20 mouse cellular contexts compared by ENCODE assay signal in the genomic region with DNA sequence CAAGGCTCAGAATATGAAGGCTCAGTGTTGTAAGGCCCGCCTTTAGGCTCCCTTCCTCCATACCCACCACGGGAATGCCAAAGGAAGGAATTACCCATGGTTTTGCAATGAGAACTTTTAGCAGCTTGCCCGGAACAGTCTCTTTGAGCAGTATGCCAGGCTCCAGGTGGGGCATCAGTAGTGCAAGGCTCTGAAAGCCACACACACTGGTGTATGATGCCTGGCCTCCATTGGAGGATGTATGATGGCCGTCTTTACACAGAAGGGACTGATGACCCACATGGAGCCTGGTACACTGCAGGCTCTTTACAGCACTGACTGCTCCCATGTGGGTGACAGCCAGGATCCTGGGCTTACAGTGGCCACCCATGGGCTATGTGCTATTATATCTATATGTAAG. TPM values are rescaled to one million over a fixed set of nuclear protein-coding genes. Genes with fewer than 3 reads are reported as not detected.
DNase-seq lines count a peak whose midpoint lies in the region; TF ChIP-seq lines count a peak whose summit lies in the region.
"Had no signal": no experiment of that assay in that cellular context is flagged by ENCODE, and none has a peak within 500 bp of the region (broad histone marks: within the 10 kb centered on the region; RNA-seq: fewer than 3 reads in every experiment).

No protein-coding gene starts in this region.

- TF ChIP-seq POLR2A in cerebellum, adult 2 months (IDR thresholded peaks at IDR 0.05; ENCODE audit: borderline replicate concordance, insufficient read depth, low read length), result no peak

- no peak for TF ChIP-seq CTCF in cerebellum, adult 2 months (IDR thresholded peaks at IDR 0.05; ENCODE audit: borderline replicate concordance, insufficient read depth, low read depth, low read length)

- peaks cover 55% of the 10 kb centered on the region for H3K4me1 ChIP-seq in cerebellum, adult 2 months (ENCODE audit: control insufficient read depth, insufficient read depth, low read length)
- H3K4me1 ChIP-seq: forebrain, embryonic 10.5 days; forebrain, embryonic 13.5 days; heart, embryonic 10.5 days; heart, embryonic 13.5 days had no signal

- H3K27me3 ChIP-seq in cerebellum, adult 2 months (ENCODE audit: control insufficient read depth, insufficient read depth, low read length), result no peaks in the 10 kb centered on the region
- H3K27me3 ChIP-seq: forebrain, embryonic 13.5 days had no signal

- no peak overlapping the region for H3K4me3 ChIP-seq in cerebellum, adult 2 months (replicated peaks; ENCODE audit: insufficient read depth, low read depth, low read length)
- H3K4me3 ChIP-seq: forebrain, embryonic 10.5 days; forebrain, embryonic 13.5 days; heart, adult 2 months; heart, embryonic 10.5 days; heart, embryonic 13.5 days had no signal

- peak; percentile 51 to 64 for DNase-seq in cerebellum, adult 2 months
- no peak for DNase-seq in cerebellum, postnatal 4 days (ENCODE audit: low spot score in 2 of 2)
- peak; percentile 67 for DNase-seq in cerebellum, adult 9-11 months
- peak; percentile 48 to 61 for DNase-seq in cerebellum, postnatal 14 days
- no peak for DNase-seq in urinary bladder, postnatal 4 days (ENCODE audit: low spot score in 2 of 2)
- DNase-seq in left cerebral cortex, adult 8-10 months (ENCODE audit: low spot score in 2 of 2), result no peak
- DNase-seq: adrenal gland, adult 2 months; adrenal gland, postnatal 25 days; gastrocnemius, postnatal 10 days; gastrocnemius, postnatal 36 days; heart, adult 2 months; heart, postnatal 14 days; heart, postnatal 4 days; kidney, adult 18-20 months had no signal

- H3K27ac ChIP-seq in cerebellum, adult 2 months (ENCODE audit: insufficient read depth, low read length), result peak overlapping the region; percentile 51
- H3K27ac ChIP-seq: forebrain, embryonic 10.5 days; forebrain, embryonic 13.5 days; heart, adult 2 months; heart, embryonic 10.5 days; heart, embryonic 13.5 days; hindbrain, embryonic 14.5 days; hindbrain, postnatal 0 days had no signal

- 18% methylated on average over 4 of the region's 4 CpGs for WGBS in cerebellum, adult 2 months

RNA-seq across cellular contexts. Expression of gene Slc36a1, which starts 57.0 kb away (rescaled TPM):
- 41.1 and 41.5 TPM in 2 replicates for polyA plus RNA-seq in cerebellum, adult 2 months (2012; rRNA removed)
- total RNA-seq in left cerebral cortex, adult 8-10 months (2022), result 10 to 100 TPM; 60.6 to 68.7 (median 64.5) TPM

Comparison
In these comparisons a context has a peak if more than half of its experiments do, and no peak if none do; other contexts are left out.
1. DNase-seq: peak in cerebellum, adult 2 months (2 of 2), cerebellum, adult 9-11 months (single experiment) and cerebellum, postnatal 14 days (2 of 2); none in cerebellum, postnatal 4 days (0 of 2), urinary bladder, postnatal 4 days (0 of 2) and left cerebral cortex, adult 8-10 months (0 of 2).